6 mouse cellular contexts compared by ENCODE assay signal in genomic region chr17:14295146-14295545, GRCm38 (mm10).
"Had no signal": no experiment of that assay in that cellular context is flagged by ENCODE, and none has a peak within 500 bp of the region (broad histone marks: within the 10 kb centered on the region; RNA-seq: fewer than 3 reads in every experiment).

No protein-coding gene starts in this region.

- DNase-seq: kidney, postnatal 10 days; kidney, postnatal 4 days; left cerebral cortex, postnatal 4 days; lung, adult 18-20 months; right cerebral cortex, postnatal 14 days; thymus, postnatal 36 days had no signal
